Mouse (Mus musculus): ENCODE results near the gene Plekha8. TPM values are rescaled to one million over a fixed set of nuclear protein-coding genes. Genes with fewer than 3 reads are reported as not detected.

Gene Plekha8
- polyA plus RNA-seq (2012; ENCODE audit: insufficient read depth, insufficient read length, low replicate concordance, missing spikeins) = not detected in 2 replicates

DNA sequence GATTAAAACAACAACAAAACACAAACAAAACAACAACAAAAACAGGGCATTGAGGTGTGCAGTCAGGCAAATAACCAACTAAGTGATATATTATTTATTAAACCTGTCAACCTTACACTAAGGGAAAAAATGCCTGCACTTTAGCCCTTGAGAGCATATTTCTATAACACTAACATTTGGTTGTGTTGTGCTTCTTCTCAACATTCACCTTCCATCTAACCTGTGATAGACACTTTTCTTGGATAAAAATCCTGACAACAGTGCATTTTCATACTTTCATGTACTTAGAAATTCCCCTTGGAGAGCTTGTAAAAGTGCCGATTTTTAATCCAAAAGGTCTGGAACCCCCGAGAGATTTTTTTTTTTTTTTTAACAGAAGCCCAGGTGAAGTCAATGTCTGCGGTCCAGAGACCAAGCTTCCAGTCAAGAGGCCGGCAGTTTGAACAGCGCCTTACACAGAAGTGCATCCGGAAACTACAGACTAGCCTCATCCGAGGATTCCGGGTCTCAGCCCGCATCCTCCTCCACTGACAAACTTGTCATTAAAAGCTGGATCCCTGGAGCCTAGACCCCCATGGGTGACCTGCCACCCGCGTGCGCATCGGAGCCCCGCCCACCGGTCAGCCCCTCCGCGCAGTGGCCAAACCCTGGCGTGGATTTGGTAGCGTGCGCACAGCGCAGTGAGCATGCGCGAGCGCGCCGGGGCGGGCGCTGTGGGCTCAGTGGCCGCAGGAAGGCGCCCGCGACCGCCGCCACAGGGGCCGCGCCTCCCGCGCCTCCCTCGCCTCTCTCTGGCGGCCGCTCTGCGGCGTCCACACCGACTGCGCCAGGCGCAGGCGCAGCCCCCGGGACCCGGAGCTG is at the start of gene Plekha8:
Gene Plekha8 (plus strand): TSS at position 643 of the 861 bp plus-strand sequence.
- Histone ChIP-seq H3K4me1 (ENCODE audit: control insufficient read depth, insufficient read depth, low read length) (peaks cover 4% of the 10 kb centered on the region; the same call in 1 of the 2 replicates), H3K4me3 (ENCODE audit: insufficient read depth, low read depth, low read length) (peak within 1 kb of the TSS; percentile 86), H3K27ac (ENCODE audit: insufficient read depth, low read depth, low read length) (no peak within 1 kb of the TSS)
- no peak for TF ChIP-seq CTCF (IDR thresholded peaks at IDR 0.05; ENCODE audit: insufficient read depth, low read depth, low read length)
- peak; percentile 80; the same call in 1 of the 2 replicates for TF ChIP-seq POLR2A (IDR thresholded peaks at IDR 0.05; ENCODE audit: insufficient read depth, low read depth, low read length)
- under 1% methylated on average over 49 of the region's 49 CpGs for WGBS

DNA sequence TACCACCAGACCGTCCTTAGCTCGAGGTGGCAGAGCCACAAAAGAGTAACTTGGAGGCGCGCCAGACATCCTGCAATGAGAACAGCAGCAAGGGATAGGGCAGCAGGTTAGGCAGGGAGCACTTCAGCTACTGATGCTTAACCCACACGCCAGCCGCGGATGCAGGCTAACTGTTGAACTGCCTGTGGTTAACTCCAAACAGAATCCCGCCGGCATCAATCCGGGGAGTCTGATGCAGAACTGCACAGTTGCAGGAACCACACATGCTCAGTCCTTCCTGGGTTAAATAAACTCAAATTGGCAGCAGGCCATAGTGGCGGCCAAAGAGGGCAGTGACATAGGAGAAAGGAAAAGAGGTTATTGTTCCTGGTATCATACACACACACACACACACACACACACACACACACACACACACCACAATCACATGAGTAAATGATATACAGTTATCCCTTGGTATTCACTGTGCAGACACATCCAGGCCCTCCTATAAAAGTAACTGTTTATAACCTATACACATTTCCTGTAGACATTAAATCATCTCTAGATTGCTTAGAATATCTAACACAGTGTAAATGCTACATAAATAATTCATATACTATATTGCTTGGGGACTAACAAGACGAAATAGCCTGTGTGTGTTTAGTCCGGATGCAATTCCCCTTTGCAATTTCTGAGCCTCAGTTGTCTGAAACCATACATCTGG is 46.4 kb upstream of the Plekha8 start:
- Histone ChIP-seq H3K4me1 (ENCODE audit: control insufficient read depth, insufficient read depth, low read length) (peaks cover 9% of the 10 kb centered on the region), H3K27ac (ENCODE audit: insufficient read depth, low read depth, low read length) (no peak overlapping the region), H3K4me3 (ENCODE audit: insufficient read depth, low read depth, low read length) (no peak overlapping the region)
- TF ChIP-seq CTCF (IDR thresholded peaks at IDR 0.05; ENCODE audit: insufficient read depth, low read depth, low read length) (no peak), POLR2A (IDR thresholded peaks at IDR 0.05; ENCODE audit: insufficient read depth, low read depth, low read length) (no peak)
- 50% methylated on average over 13 of the region's 13 CpGs for WGBS

DNA sequence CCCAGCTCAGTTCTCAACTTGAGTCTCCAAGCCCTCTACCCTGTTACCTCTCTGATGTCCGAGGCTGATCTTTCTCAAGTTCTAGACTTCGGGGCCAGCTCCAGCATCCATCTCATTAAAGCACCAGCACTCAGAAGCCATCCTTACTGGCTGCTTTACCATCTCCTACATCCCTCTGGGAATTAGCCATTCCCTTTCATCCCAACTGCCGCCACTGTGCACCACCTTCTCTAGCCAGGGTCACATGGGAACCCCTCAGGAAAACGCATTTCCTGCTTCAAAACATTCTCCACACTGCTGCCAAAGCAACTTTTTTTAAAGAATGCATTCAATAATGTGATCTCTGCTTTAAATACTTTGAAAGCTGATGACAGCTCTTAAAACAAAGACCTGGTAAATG is 45.6 kb upstream of the Plekha8 start:
- no peak overlapping the region for H3K27ac ChIP-seq (ENCODE audit: insufficient read depth, low read depth, low read length)
- H3K4me3 ChIP-seq (ENCODE audit: insufficient read depth, low read depth, low read length) = no peak overlapping the region
- no peak for TF ChIP-seq POLR2A (IDR thresholded peaks at IDR 0.05; ENCODE audit: insufficient read depth, low read depth, low read length)
- TF ChIP-seq CTCF (IDR thresholded peaks at IDR 0.05; ENCODE audit: insufficient read depth, low read depth, low read length) = no peak
- WGBS = 75% methylated on average over 4 of the region's 4 CpGs
- peaks cover 11% of the 10 kb centered on the region for H3K4me1 ChIP-seq (ENCODE audit: control insufficient read depth, insufficient read depth, low read length)

DNA sequence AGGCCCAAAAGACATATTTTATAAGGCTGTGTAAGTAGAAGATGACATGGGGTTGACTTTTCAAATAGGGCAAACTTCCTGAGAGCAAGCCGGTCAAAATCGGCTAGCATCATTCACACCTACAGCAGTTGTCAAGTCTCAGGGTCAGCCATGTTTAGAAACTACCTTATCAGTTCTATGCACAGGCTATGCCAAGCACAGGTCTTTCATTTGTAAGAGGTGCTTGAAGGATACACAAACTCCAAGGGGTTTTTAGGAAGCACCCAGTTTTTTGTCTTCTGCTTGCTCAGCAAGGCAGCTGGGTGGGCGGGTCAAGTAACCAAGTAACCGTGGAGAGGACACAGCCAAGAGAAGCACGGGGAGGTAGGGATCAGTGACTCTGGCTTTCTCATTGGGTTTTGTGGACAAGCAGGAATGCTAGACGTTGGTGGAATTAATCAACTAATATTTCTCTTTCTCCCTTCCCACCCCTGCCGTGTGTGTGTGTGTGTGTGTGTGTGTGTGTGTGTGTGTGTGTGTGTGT is 44.0 kb upstream of the Plekha8 start:
- peaks cover 16% of the 10 kb centered on the region for H3K4me1 ChIP-seq (ENCODE audit: control insufficient read depth, insufficient read depth, low read length)
- no peak overlapping the region for H3K27ac ChIP-seq (ENCODE audit: insufficient read depth, low read depth, low read length)
- no peak overlapping the region for H3K4me3 ChIP-seq (ENCODE audit: insufficient read depth, low read depth, low read length)
- WGBS = 55% methylated on average over 7 of the region's 7 CpGs
- no peak for TF ChIP-seq POLR2A (IDR thresholded peaks at IDR 0.05; ENCODE audit: insufficient read depth, low read depth, low read length)
- no peak for TF ChIP-seq CTCF (IDR thresholded peaks at IDR 0.05; ENCODE audit: insufficient read depth, low read depth, low read length)

DNA sequence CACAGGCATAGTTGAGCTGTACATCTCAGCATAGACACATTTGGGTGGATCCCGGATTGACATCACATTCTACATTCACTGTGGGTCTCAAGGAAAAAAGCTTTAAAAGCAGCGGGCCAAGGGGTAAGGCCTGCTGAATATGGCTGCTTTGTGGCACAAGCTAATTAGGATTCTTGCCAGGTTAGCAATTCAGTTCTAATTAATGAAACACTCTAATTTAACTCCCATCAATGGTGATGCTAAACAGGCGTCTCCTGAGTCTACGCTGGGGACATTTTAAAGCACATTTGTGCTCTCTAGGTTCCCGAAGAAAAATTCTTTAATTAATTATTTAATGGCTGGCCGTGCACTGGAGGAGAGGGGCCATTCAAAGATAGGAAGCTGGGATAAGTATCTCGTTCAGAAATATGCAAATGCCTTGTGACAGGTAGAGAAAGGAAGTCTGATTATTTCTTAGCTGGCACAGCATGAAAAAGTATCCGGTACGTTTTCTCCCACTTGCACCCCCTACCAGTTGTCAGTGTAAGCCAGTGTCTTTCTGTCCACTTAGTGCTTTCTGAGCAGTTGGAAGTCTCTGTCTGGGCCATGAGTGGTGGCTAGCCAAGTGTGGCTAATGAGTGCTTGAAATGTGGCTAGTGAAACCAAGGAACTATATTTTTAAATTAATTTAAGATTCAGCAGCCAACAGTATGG is 42.0 kb upstream of the Plekha8 start:
- 38% methylated on average over 9 of the region's 9 CpGs for WGBS
- peaks cover 16% of the 10 kb centered on the region for H3K4me1 ChIP-seq (ENCODE audit: control insufficient read depth, insufficient read depth, low read length)
- H3K27ac ChIP-seq (ENCODE audit: insufficient read depth, low read depth, low read length) = no peak overlapping the region
- no peak overlapping the region for H3K4me3 ChIP-seq (ENCODE audit: insufficient read depth, low read depth, low read length)
- TF ChIP-seq POLR2A (IDR thresholded peaks at IDR 0.05; ENCODE audit: insufficient read depth, low read depth, low read length) = no peak
- TF ChIP-seq CTCF (IDR thresholded peaks at IDR 0.05; ENCODE audit: insufficient read depth, low read depth, low read length) = no peak

DNA sequence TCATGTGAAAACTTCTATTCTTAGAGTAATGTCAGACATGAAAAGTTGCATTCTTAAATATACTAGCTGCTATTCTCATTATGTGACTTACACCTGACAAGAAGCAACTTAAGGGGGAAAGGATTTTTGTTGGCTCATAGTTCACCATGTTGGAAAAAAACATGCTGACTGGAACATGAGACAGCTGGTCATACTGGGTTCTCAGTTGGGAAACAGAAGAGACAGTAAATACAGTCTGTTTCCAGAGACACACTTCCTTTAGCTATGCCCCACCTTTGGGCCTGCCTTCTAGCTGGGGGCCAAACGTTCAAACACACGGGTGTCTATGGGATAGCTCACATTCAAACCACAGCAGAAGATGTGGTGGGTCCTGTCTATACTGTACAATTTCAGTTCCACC is 41.3 kb upstream of the Plekha8 start:
- WGBS = 39% methylated on average over 2 of the region's 2 CpGs
- Histone ChIP-seq H3K4me1 (ENCODE audit: control insufficient read depth, insufficient read depth, low read length) (peaks cover 12% of the 10 kb centered on the region), H3K4me3 (ENCODE audit: insufficient read depth, low read depth, low read length) (no peak overlapping the region), H3K27ac (ENCODE audit: insufficient read depth, low read depth, low read length) (0 out of 2 replicates have a peak overlapping the region, but pooled peaks have one; percentile 7)
- TF ChIP-seq CTCF (IDR thresholded peaks at IDR 0.05; ENCODE audit: insufficient read depth, low read depth, low read length) (no peak), POLR2A (IDR thresholded peaks at IDR 0.05; ENCODE audit: insufficient read depth, low read depth, low read length) (no peak)

DNA sequence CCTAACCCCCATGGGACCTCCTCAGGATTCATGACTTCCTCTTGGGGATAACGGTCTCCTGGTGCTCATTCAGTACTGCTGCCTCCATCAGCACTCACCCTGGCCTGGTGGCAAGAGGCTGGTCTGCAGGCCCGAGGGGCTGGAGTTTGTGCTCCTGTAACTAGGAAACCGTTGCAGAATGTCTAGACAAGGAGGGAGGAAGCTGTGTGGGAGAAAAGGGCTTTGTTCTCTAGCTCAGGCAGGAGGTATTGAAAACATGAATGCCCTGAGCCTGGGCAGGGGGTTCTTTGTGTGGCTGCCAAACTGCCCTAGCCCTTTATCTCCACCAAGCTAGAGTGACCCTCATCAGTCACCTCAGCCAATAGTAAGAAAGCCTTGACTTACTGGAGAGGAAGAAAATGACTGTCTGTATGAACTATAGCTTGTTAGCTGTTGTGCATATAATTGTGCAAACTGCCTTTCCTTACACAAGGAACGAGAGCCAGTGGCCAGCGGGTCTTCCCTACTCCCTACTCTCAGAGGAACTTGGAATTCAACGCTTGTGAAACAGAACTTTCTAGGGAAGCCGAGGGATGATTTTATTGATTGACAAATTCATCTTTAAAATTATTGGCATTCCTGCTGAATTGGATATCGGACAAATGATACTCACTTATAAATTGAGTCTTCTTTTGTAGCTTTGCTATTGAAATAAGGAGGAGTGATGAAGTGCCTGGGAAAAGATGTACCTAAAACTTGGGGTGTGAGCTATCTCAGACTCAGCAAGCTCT is 40.4 kb upstream of the Plekha8 start:
- WGBS = 46% methylated on average over 8 of the region's 8 CpGs
- no peak overlapping the region for H3K4me3 ChIP-seq (ENCODE audit: insufficient read depth, low read depth, low read length)
- peaks cover 12% of the 10 kb centered on the region for H3K4me1 ChIP-seq (ENCODE audit: control insufficient read depth, insufficient read depth, low read length)
- H3K27ac ChIP-seq (ENCODE audit: insufficient read depth, low read depth, low read length) = 0 out of 2 replicates have a peak overlapping the region, but pooled peaks have one; percentile 7
- TF ChIP-seq CTCF (IDR thresholded peaks at IDR 0.05; ENCODE audit: insufficient read depth, low read depth, low read length) (no peak), POLR2A (IDR thresholded peaks at IDR 0.05; ENCODE audit: insufficient read depth, low read depth, low read length) (no peak)

DNA sequence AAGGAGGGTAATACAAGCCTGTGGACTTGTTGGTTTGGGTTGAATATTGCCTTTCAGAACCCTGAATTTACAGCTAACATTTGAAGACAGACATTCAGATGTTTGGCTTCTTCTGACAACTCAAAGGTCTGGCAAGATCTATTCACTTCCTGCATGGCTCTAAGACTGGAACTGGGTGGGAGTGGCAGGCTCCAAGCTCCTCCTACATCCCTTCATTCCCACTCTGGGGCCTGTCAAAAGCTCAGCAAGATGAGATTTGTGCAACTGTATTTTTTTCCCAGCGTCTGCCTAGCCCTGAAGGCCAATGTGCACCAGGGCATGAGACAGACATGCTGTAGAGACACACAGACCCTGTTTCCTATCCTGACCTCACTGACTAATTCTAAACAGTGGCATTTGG is 39.1 kb upstream of the Plekha8 start:
- H3K27ac ChIP-seq (ENCODE audit: insufficient read depth, low read depth, low read length) = no peak overlapping the region
- H3K4me1 ChIP-seq (ENCODE audit: control insufficient read depth, insufficient read depth, low read length) = peaks cover 15% of the 10 kb centered on the region
- 65% methylated on average over 1 of the region's 1 CpGs for WGBS
- no peak overlapping the region for H3K4me3 ChIP-seq (ENCODE audit: insufficient read depth, low read depth, low read length)
- TF ChIP-seq CTCF (IDR thresholded peaks at IDR 0.05; ENCODE audit: insufficient read depth, low read depth, low read length) (no peak), POLR2A (IDR thresholded peaks at IDR 0.05; ENCODE audit: insufficient read depth, low read depth, low read length) (no peak)

All from olfactory bulb, adult 2 months (tissue).